Mouse (Mus musculus) splenic B cell, adult 2 months (primary cell): ENCODE data around the gene Zmiz1.
A peak's percentile ranks its signal among the peaks of the same experiment; 100 is the strongest.

Source experiments
- DNase-seq: peaks from one replicate; pipeline ENCODE4 v3.0.0-alpha.2; 2011; ENCODE audit warnings: low read depth, low spot score
- H3K27me3 ChIP-seq: 2 replicates; pipeline ENCODE4 v1.6.1; 2012; ENCODE audit warnings: mild to moderate bottlenecking, low read length, moderate library complexity, mixed read lengths; ENCODE audit not compliant: control insufficient read depth, poor library complexity, insufficient read depth, severe bottlenecking
- H3K36me3 ChIP-seq: 2 replicates; pipeline ENCODE4 v1.6.1; 2012; ENCODE audit warnings: mild to moderate bottlenecking, low read length, moderate library complexity, mixed read lengths; ENCODE audit not compliant: control insufficient read depth, poor library complexity, insufficient read depth, severe bottlenecking

The Zmiz1 gene

GRCm38 (mm10) chr14:25447136-25447775 is 11.7 kb upstream of the Zmiz1 start:
- Histone ChIP-seq H3K27me3 (no peaks in the 10 kb centered on the region), H3K36me3 (no peaks in the 10 kb centered on the region)
- no peak for DNase-seq

GRCm38 (mm10) chr14:25448471-25448870 is 10.5 kb upstream of the Zmiz1 start:
- Histone ChIP-seq H3K27me3 (no peaks in the 10 kb centered on the region), H3K36me3 (no peaks in the 10 kb centered on the region)
- DNase-seq: no peak

- H3K36me3 ChIP-seq: no peaks in the 10 kb centered on the region
- no peaks in the 10 kb centered on the region for H3K27me3 ChIP-seq
- no peak for DNase-seq
These were observed 7.8 kb upstream of the Zmiz1 start for GRCm38 (mm10) chr14:25451099-25451667.

- no peaks in the 10 kb centered on the region for H3K27me3 ChIP-seq
- H3K36me3 ChIP-seq: no peaks in the 10 kb centered on the region
- no peak for DNase-seq
These were observed 7.0 kb upstream of the Zmiz1 start for GRCm38 (mm10) chr14:25451699-25452632.

DNA sequence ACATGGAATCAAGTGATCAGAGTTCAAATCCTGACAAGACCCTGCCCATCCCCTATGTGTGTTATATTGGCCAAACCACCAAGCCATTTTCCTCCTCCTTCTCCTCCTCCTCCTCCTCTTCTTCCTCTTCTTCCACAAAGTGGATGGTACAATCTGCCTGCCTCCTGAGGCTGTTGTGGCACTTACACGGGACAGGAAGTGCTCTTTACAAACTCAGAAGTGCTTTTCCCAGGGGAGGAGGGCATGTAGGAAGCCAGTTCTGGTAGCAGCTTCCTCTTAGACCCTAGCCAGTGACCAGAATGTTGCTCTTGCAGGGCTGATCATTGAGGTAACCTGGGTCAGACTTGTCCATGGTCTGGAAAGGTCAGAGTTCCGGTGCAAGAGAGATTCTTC is 6.4 kb upstream of the Zmiz1 start:
- H3K36me3 ChIP-seq: no peaks in the 10 kb centered on the region
- H3K27me3 ChIP-seq: no peaks in the 10 kb centered on the region
- DNase-seq: peak; percentile 65

DNA sequence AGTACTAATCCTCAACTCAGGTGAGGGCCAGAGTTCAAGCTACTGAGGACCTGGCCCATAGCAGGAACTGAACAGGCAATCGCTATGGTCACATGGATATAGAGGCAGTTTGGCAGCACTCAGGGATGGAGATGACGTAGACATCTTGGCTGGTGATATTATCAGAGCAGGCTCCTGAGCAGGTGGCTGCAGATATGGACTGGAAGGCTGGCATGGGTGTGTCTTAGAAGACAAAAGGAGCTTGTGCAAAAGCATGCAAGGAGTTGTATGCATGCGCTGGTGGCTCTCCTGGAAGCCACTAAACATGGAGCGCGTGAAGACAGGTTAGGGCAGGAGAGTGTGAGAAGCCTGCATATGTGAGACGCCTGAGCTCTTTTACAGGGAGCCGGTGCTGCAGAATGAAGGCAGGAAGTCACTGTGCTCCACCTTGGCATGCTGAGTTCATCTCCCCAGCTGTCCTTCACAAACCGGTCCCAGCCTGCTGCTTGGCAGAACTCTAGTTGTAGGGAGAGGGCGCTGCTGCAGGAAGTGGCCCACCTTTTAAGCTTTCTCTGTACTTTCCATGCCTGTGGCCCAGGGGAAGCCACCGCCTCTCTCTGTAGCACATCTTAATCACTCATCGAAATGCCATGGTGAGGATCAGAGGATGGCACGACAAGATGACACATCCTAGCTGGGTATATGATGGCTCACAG is 4.8 kb upstream of the Zmiz1 start:
- H3K36me3 ChIP-seq: no peaks in the 10 kb centered on the region
- DNase-seq: no peak
- no peaks in the 10 kb centered on the region for H3K27me3 ChIP-seq

DNA sequence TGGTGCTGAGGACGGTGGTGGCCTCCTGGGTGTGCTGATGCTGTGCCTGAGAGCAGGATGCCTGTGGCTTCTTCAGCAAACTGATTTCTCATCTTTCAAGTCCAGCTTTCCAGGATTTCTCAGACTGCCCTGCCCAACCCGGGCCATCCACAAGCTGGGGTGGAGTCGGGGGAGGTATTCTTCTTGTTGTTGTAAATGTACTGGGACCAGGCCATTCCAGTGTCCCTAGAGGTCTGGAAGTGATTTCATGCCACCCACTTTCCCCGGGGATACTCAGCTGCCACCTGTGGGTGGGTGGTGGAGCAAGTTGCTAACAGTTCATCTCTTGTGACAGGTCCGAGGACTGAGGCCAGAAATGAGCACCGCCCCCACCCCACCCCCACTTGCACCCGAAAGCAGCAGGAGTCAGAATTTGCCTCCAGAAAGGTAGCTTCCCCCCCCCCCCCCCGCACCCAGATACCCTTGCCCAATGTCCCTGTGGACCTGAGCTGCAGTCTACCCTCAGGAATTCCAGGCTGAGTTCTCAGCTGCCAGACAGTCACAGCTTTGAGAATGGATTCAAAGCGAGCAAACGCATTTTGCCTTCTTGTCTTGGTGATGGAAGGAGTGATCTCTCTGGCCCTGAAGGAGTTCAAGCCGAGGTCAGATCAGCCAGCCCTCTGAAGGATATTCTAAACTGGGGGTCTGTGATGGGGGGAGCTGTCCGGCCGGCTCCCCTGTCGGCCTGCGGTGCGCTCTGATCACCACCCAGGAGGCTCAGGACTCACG is 2.1 kb upstream of the Zmiz1 start:
- no peak for DNase-seq
- Histone ChIP-seq H3K27me3 (no peaks in the 10 kb centered on the region), H3K36me3 (no peaks in the 10 kb centered on the region)

GRCm38 (mm10) chr14:25457434-25457957 is 1.5 kb upstream of the Zmiz1 start:
- DNase-seq: peak; percentile 86
- no peaks in the 10 kb centered on the region for H3K27me3 ChIP-seq

DNA sequence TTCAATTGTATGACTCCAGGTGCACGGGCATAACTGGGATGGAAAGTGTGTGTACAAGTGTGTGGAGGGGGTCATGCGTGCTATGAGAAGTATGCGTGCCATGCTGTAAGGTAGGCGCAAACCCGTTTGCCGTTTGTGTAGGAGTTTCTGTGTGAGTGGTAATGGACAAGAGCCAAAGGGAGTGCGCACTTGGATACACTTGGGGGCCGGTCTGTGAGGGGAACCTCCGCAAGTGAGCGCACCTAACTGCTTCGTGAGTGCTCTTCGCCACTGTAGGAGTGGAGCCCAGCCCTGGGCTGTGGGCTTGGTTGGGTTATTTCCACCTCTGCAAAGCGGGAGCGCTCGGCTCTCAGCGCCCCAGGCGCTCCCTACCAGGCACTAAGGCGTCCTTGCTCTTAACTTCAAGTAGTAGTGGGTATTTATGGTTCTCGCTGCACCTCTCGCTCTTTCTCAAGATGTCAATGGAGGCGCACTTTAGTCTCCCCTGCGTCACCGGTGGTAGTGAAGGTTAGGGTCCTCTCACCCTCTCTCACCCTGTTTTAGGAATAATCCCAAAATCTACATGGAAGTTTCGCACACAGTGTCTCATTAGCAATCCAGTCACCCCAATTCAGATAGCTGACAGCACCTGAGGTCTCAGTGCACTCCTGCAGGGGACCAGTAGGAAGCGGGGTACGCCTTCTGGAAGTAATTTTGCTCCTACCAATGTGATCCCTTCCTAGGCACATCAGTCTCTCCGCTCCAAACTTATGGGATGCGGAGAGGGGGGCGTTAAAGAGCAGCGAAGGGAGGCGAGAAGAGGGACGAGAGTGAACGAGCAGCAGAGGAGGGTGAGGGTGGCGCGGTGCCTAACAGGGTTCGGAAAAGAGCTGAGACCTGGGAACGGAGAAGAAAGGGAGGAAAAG is 622 bp upstream of the Zmiz1 start:
- peak; percentile 52 for DNase-seq
- Histone ChIP-seq H3K36me3 (no peaks in the 10 kb centered on the region), H3K27me3 (no peaks in the 10 kb centered on the region)

More at GRCm38 (mm10) chr14:25457434-25457957, 1.5 kb upstream of the Zmiz1 start:
- H3K36me3 ChIP-seq: no peaks in the 10 kb centered on the region

- peak; percentile 72 for DNase-seq
- Histone ChIP-seq H3K36me3 (no peaks in the 10 kb centered on the region), H3K27me3 (no peaks in the 10 kb centered on the region)
These were observed 511 bp downstream of the Zmiz1 start for GRCm38 (mm10) chr14:25459394-25459997.

GRCm38 (mm10) chr14:25459998-25460800 is 1.2 kb downstream of the Zmiz1 start:
- peak; percentile 69 for DNase-seq
- Histone ChIP-seq H3K36me3 (no peaks in the 10 kb centered on the region), H3K27me3 (no peaks in the 10 kb centered on the region)
